9 mouse cellular contexts compared by ENCODE assay signal in genomic region chr6:149132311-149133077, GRCm38 (mm10). TPM values are rescaled to one million over a fixed set of nuclear protein-coding genes. Genes with fewer than 3 reads are reported as not detected.
DNase-seq lines count a peak whose midpoint lies in the region; ATAC-seq and TF ChIP-seq lines count a peak whose summit lies in the region.
"Had no signal": no experiment of that assay in that cellular context is flagged by ENCODE, and none has a peak within 500 bp of the region (broad histone marks: within the 10 kb centered on the region; RNA-seq: fewer than 3 reads in every experiment).

No protein-coding gene starts in this region.

- 0 out of 2 replicates have a peak, but pooled peaks cover 5% of the 10 kb centered on the region for H3K4me1 ChIP-seq in forebrain, embryonic 13.5 days
- H3K4me1 ChIP-seq in intestine, postnatal 0 days (replicated peaks; ENCODE audit: control insufficient read depth, insufficient read depth, low read length), result 0 out of 2 replicates have a peak, but pooled peaks cover 2% of the 10 kb centered on the region

- TF ChIP-seq CTCF in intestine, postnatal 0 days (IDR thresholded peaks at IDR 0.05; ENCODE audit: low read depth), result peak; percentile 92

- no peak overlapping the region for H3K4me2 ChIP-seq in forebrain, embryonic 13.5 days
- no peak overlapping the region for H3K4me2 ChIP-seq in intestine, postnatal 0 days (replicated peaks; ENCODE audit: low read depth)

- no peak overlapping the region for H3K9ac ChIP-seq in forebrain, embryonic 13.5 days
- no peak overlapping the region for H3K9ac ChIP-seq in intestine, postnatal 0 days (ENCODE audit: low read depth, low read length)

- no peak overlapping the region for H3K27ac ChIP-seq in forebrain, embryonic 13.5 days
- H3K27ac ChIP-seq in intestine, postnatal 0 days (ENCODE audit: low read depth, low read length), result no peak overlapping the region

- H3K9me3 ChIP-seq in forebrain, embryonic 13.5 days (replicated peaks), result no peaks in the 10 kb centered on the region
- no peaks in the 10 kb centered on the region for H3K9me3 ChIP-seq in intestine, postnatal 0 days (ENCODE audit: control insufficient read depth)

- no peaks in the 10 kb centered on the region for H3K36me3 ChIP-seq in forebrain, embryonic 13.5 days (ENCODE audit: poor library complexity, severe bottlenecking)
- no peaks in the 10 kb centered on the region for H3K36me3 ChIP-seq in intestine, postnatal 0 days (ENCODE audit: control insufficient read depth, insufficient read depth)

- DNase-seq in 3T3-L1 (ENCODE audit: low read depth, low spot score) (peak; percentile 91), A20 (ENCODE audit: low read depth, low spot score) (peak; percentile 88)
- DNase-seq in c-Kit-negative CD71-positive TER-119-positive erythroid progenitor cells, embryonic 14.5 days (ENCODE audit: low read depth, low spot score), result peak; percentile 44
- peak; percentile 63 for DNase-seq in lung, postnatal 10 days
- peak; percentile 75 for DNase-seq in retina, postnatal 1 day
- no peak for DNase-seq in ovary, postnatal 14 days (ENCODE audit: low spot score)

- no peaks in the 10 kb centered on the region for H3K27me3 ChIP-seq in forebrain, embryonic 13.5 days
- no peaks in the 10 kb centered on the region for H3K27me3 ChIP-seq in intestine, postnatal 0 days (replicated peaks; ENCODE audit: control insufficient read depth, insufficient read depth, low read length)

- ATAC-seq in forebrain, embryonic 13.5 days, result peak; percentile 67; the same call in 1 of the 2 replicates
- peak; percentile 52; the same call in 1 of the 2 replicates for ATAC-seq in intestine, postnatal 0 days

- no peak overlapping the region for H3K4me3 ChIP-seq in forebrain, embryonic 13.5 days
- no peak overlapping the region for H3K4me3 ChIP-seq in intestine, postnatal 0 days (ENCODE audit: low read depth, low read length)

- 25% methylated on average over 5 of the region's 5 CpGs for WGBS in forebrain, embryonic 13.5 days
- 26% methylated on average over 5 of the region's 5 CpGs for WGBS in intestine, postnatal 0 days

RNA-seq across cellular contexts. Expression of gene Gm10203, which starts 2.5 kb away (rescaled TPM):
- not detected in 2 replicates for polyA plus RNA-seq in forebrain, embryonic 13.5 days (2015; fragmentation: Nextera tagmentation; extraction: Ambion mirVana)
- polyA plus RNA-seq in intestine, postnatal 0 days (2015; fragmentation: Nextera tagmentation; extraction: Ambion mirVana), result not detected in 2 replicates
- polyA plus RNA-seq: heart, embryonic 16.5 days had no signal

RNA-seq across cellular contexts. Expression of gene Etfbkmt, which starts 7.2 kb away (rescaled TPM):
- polyA plus RNA-seq in forebrain, embryonic 13.5 days (2015; fragmentation: Nextera tagmentation; extraction: Ambion mirVana), result 8.3 TPM in 2 replicates
- polyA plus RNA-seq in intestine, postnatal 0 days (2015; fragmentation: Nextera tagmentation; extraction: Ambion mirVana), result 8.3 and 11.6 TPM in 2 replicates

RNA-seq across cellular contexts. Expression of gene Dennd5b, which starts 31.0 kb away (rescaled TPM):
- 13.5 and 13.9 TPM in 2 replicates for polyA plus RNA-seq in forebrain, embryonic 13.5 days (2015; fragmentation: Nextera tagmentation; extraction: Ambion mirVana)
- polyA plus RNA-seq in intestine, postnatal 0 days (2015; fragmentation: Nextera tagmentation; extraction: Ambion mirVana), result 9.6 and 12.7 TPM in 2 replicates

RNA-seq across cellular contexts. Expression of gene Amn1, which starts 56.0 kb away (rescaled TPM):
- polyA plus RNA-seq in forebrain, embryonic 13.5 days (2015; fragmentation: Nextera tagmentation; extraction: Ambion mirVana), result 95.6 and 98.2 TPM in 2 replicates
- polyA plus RNA-seq in intestine, postnatal 0 days (2015; fragmentation: Nextera tagmentation; extraction: Ambion mirVana), result 17.4 and 20.5 TPM in 2 replicates
